Mouse (Mus musculus): Measurements from ENCODE around the gene Fyn. TPM values are rescaled to one million over a fixed set of nuclear protein-coding genes. Genes with fewer than 3 reads are reported as not detected.

Gene Fyn
- polyA plus RNA-seq, 1 experiment = 20.6 TPM

DNA sequence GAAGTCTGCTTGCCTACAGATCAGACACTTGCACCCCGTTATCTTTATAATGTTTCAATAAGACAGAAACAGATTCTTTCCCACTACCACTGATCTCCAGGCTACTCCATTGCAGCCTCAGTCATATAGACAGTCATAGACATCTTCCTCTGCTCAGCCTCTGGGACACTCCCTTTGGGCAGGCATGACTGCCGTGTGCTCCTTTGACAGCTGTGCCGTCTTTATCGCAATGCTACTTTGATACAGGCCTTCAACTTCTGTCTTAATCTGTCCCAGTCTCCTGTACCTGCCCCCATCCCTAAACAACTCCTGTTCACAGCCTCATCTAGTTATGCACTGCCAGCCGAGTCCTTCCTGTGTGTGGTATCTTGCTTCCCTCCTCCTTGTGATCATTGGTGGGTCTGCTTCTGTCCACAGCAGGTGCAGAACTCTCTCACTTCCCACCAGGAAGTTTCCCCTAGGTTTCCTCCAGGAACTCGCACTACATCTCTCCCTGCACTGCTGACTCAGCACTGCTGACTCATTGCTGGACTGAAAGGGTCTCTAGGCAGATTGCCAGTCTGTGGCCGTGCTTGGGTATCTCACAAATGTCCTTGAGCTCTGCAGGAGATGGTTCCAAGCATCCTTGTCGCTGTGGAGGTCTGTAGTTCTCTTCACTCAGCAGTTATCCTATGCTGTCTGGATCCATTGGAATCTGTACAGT is 43.4 kb downstream of the Fyn start:
- no peak for DNase-seq (ENCODE audit: low spot score)

DNA sequence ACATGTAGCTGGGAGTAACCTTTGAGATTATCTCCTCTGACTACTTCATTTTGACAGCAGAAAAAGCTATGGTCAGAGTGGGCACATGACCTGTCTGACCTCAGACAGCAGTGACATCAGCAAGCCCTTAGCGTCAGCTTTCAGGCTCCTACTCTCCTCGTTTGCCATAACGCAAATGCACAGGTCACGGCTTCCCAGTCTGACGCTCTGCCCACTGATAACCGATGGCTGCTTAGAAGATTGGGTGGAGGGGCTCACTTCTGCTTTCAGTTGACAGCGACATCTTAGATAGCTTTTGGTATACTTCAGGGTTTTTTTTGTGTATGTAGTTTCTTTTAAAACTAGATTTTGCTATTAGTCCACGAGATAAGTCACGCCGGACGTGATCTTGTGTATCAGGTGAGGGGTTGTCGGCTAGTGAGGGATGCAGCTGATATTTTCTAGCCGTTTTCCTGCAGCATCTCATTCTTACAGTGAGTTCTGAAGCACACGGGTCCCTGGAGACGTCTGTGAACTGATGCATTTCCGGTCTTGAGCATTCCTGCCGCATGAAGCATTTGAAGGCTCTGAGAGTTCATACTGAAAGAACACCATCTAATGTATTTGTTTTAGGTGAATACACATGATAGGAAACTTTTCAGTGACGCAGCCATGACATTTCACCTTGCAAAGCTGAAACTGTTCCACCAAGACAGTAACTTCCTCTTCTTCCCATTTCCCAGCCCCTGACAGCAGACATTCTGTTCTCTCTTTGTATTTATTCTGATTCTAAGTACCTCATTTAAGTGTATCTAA is 44.4 kb downstream of the Fyn start:
- no peak for DNase-seq (ENCODE audit: low spot score)

DNA sequence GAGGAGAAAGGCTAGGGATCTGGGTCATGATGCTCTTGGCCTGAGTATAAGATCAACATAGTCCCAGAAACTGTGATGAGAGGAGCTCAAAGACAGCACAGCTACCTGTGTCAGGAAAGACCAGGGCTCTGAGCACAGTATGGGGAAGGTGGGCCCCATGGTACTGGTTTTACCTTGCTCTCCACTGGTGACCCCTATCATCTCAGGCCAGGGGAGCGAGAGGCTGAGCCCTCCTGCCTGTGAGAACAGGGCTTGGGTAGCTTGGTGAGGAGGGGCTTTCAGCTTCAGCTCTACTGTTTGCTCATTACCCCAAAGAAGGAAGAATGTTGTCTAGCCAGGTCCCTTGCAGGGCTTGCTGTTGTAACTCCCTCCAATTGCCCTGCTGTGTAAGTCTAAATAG is 45.4 kb downstream of the Fyn start:
- no peak for DNase-seq (ENCODE audit: low spot score)

DNA sequence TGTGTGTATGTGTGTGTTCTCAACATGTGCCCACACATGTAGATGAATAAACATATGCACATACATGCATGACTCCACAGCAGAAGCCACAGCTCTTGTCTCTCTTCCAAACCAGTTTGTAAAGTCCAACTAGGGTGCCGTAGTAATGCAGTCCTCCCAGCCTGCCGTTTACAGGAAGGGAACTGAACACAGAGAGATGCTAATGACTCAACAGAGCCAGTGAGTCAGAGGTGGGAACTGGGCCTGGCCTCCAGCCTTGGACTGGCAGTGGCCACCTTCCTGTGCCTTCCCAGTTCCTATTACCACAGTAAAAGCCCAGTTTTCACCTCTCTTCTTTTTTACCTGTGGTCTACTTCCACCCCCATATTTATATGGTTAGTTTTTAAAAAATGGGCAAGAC is 46.9 kb downstream of the Fyn start:
- no peak for DNase-seq (ENCODE audit: low spot score)

DNA sequence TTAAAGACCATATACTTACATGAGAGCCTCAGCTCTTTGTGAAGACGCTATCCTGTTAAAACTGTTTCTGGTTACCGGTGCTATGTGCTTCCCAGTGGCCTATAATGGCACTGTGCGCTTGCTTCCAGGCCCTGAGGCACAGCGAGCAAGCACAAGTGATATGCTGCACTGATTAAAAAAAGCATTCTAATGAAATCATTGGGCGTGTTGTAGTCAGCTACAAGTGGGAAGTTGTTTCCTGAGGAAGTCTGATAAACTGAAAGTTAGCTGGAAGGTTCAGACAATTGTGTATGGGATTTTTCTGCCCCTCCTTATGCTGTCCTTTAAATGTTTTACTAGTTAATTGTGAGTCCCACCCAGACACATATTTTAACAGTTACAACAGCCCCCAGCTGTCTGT is 49.0 kb downstream of the Fyn start:
- DNase-seq (ENCODE audit: low spot score) = no peak

DNA sequence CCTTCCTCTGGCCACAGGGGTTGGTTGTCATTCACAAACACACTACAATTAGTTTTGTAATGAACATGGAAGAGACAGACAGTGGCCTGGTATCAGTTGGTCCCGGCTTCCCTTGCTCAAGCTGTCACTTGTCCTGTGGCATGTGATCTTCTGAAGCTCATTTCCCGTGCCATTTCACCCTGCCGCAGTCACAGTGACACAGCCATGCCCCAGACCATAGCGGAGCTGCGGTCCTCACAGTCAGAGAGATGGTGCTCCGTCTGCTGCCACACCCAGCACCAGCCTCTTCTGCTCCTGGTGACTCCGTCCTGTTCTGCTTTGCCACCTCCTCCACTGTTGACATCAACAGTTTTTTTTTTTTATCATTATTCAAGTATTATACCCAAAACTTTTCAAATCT is 49.7 kb downstream of the Fyn start:
- no peak for DNase-seq (ENCODE audit: low spot score)

DNA sequence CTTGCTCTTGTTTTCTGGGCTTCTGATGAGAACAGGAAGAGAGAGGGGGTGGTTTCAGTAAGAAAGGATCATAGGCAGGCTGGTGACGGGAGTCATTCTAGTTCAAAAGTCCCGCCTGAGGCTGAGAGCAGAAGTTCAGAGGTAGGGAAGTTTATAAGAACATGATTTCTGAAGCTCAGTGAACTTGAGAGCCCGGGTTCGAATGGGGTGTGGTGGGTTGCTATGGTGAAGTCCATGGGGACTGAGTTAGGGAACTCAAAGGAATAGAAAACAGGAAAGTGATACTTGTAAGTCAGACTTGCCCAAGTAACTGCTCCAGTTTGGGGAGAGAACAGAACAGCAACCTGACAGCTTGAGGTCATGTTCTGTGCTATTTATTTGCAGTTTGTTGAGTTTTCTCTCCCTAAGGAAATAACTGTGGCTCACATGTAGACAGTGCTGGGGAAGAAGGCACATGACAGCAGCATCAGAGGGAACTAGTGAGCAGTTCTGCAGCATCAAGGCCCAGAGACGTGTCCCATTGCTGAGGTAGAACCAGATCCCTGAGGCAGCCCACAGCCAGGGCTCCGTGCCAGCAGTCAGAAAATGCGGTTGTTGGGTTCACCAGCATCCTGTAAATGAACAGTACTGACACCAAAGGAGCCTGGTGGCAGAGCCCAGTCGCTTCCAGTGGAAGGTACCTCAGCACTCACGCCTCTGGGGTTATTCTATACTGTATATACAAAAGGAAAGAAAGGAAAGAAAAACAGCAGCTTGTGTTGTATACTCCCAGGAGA is 52.4 kb downstream of the Fyn start:
- no peak for DNase-seq (ENCODE audit: low spot score)

DNA sequence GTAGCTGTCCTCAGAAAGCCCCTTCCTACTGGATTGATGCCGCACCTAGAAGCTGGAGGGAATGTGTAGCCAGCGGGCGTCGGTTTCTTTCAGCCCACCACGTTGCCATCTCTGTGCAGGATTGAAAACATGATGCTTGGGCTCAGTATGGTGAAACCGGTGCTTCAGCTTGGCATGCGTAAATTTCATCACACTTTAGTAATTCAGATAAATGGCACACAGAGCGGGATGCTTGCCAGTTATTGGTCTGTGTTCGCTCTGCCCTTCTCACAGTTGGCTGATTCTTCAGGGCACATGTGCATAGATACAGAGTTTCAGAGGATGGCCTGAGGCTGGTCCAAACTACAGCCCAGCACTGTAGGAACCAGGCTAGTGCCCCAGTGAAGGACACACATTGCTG is 53.1 kb downstream of the Fyn start:
- DNase-seq (ENCODE audit: low spot score) = no peak

DNA sequence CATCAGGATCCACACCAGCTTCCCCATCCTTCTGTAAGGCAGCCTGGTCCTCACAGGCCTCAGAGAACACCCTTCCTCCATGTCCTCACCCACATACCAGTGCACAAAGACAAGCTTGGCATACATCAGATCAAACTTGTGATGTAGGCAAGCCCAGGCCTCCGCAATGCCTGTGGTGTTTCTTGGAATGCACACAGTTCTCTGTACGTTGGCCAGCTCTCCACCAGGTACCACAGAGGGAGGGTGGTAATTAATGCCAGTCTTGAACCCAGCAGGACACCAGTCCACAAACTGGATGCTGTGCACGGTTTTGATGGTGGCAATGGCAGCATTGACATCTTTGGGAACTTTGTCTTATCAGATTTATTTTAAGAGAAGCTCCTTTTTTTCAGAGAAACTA is 56.0 kb downstream of the Fyn start:
- no peak for DNase-seq (ENCODE audit: low spot score)

DNA sequence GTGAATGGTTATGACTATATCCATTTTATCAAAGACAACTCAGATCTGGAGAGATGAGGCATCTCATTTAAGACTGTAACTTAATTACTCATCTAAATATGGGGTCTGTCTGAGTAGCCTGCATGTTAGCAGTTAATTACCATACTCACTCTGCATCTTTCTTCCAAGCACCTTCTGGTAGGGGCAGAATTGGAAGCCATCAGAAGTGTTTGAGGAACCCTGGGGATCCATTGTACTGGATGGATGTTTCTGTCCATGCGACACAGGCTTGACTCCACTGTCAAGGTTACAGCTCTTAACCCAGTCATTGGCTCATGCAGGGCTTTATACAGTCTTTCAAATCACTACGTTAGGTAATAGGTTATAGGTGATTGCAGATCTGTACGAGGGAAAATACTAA is 57.4 kb downstream of the Fyn start:
- no peak for DNase-seq (ENCODE audit: low spot score)

DNA sequence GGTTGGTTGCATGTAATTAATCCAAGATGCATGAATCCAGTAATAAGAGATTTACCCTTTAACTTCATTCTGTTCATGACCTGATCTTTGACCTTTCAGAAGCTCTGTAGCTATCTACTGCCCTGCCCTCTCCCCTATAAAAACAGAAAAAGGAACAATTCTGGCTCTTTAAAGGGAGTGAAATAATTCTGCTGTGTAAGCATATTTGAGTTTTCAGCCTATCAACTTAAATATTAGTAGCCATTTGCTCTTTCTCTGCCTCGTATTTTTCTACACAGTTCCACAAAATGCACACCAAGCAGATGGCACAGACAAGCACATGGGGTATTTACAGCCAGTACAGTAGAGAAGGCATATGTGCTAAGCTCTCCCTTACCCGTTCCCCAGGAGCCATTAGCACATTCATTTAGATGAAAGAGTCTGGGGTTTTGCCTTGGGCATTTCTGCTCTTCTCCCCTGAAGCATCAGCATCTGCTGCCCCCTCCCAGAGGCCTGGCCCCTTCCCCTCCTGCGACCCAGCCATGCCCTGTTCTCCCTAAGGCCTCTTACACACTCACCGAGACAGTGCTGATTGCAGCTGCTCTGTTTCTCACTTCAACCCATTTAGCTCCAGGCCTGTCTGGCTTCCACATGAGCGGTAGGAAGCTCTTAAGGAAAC is 58.3 kb downstream of the Fyn start:
- no peak for DNase-seq (ENCODE audit: low spot score)

DNA sequence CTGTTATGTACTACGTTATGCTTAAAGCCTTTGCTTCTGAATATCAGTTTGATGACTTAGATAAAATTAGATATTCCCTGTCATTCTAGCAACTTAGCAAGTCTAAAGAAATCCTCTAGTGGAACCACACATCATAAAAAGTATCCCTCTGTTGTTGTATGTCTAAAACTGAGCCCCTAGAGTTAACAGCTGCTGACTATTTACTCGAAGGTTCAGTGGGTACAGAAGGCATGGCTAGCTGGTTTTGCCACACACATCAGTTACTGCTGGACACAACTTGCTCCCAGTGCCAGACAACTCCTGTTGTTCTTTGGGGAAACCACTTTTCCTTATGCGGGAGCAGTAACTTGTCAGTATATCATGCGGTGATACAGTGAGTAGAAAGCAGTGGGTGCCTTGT is 61.0 kb downstream of the Fyn start:
- no peak for DNase-seq (ENCODE audit: low spot score)

DNA sequence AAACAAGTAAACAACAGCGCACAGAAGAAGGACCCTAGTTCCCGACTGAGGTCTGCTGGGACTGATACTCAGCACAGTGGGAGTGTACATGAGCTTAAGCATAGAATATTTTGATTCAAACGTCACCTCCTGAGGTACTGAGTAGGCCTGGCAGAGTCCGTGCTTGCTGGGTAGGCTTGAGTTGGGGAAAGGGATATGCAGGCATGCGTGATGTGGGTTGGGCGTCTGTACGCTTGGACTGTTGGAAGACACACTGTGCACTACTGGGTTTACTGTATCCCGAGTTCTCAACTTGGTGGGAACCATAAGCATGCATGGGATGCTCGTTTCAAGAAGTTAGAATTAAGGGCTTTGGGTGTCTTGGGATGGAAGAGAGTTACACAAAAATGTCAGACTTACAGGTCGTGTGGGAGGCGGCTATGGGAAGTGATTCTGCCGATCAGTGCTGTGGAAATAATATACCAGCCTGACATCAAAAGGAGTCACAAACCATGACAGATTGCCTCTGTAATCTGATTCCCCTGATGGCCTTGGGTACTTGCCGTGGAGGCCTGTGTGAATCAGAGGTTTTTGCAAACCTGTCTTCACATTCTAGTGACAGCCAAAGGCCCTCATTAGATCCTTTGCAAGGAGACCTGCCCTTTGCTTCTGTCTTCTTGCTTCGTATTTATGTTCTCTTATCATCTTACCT is 61.6 kb downstream of the Fyn start:
- DNase-seq (ENCODE audit: low spot score) = no peak

DNA sequence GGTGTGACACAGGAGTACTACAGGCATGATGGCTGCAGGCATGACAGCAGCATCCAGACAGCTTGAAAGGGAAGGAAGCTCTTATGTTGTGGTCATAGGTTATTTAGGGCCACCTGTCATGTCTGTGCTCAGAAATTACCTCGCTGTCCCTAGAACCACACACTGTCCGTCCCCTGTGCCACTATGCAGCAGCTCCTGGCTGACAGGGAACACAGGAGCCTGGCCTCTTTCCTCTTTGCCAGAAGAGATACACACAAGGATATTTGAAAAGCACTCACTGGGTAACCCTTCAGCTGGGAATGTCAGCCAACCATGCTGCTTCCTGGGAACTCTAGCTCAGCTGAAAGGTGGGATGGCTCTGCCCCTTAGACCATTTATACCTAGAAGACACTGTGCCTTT is 62.6 kb downstream of the Fyn start:
- no peak for DNase-seq (ENCODE audit: low spot score)

DNA sequence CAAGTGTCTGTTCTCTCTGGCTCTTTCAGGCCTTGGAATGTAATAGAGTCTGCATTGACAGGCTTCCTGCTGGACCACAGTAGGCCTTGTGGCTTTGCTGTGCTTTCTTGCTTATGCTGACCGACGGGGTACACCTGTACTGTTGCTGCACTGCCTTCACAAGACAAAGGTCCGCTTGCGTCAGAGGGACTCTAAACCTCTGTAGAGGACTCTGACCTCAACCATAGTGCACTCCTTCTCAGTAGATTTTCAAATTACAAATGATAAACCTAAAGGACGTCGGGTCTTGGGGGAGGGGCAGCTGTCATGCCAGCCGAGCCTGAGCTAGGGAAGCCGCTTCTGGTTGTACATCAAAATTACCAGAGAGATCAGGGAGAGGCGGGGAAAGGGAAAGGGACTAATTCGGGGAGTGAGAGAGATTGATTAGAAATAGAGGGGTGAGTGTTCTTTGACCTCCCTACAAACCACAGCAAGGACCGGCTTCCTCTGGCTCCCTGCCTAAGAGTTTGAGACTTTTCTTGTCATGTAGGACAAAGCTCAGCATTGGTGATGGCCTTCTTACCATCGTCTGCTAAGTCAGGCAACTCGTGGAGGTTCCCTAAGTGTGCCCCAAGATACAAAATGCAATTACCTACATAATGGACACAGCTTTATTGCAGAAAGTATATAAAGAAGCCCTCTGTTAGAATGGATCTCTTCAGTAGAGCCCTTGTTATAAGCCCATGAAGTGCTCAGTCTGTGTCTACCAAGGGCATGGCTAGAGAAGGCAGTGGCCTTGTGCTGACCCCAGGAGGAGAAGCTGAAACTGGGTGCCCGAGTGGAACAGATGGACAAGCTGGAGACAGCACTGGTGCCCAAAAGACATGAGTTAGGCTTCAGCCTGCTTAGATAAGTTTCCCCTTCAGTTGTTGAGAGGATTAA is 64.3 kb downstream of the Fyn start:
- no peak for DNase-seq (ENCODE audit: low spot score)

DNA sequence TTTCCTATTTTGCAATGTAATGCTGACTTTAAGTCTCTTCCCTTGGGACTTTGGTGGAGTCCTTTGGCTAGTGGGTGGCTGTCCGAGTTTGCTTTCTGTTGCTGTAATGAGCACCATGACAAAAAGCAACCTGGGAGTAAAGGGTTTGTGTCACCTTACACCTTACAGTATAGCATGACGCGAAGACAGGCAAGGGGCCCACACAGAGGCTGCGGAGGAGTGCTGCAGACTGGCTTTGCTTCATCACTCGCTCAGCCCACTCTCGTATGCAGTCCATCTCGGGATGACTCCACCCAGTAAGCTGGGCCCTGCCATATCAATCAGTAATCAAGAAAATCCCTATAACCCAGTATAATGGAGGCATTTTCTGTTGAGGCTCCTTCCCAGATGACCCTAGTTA is 65.2 kb downstream of the Fyn start:
- DNase-seq (ENCODE audit: low spot score) = no peak

DNA sequence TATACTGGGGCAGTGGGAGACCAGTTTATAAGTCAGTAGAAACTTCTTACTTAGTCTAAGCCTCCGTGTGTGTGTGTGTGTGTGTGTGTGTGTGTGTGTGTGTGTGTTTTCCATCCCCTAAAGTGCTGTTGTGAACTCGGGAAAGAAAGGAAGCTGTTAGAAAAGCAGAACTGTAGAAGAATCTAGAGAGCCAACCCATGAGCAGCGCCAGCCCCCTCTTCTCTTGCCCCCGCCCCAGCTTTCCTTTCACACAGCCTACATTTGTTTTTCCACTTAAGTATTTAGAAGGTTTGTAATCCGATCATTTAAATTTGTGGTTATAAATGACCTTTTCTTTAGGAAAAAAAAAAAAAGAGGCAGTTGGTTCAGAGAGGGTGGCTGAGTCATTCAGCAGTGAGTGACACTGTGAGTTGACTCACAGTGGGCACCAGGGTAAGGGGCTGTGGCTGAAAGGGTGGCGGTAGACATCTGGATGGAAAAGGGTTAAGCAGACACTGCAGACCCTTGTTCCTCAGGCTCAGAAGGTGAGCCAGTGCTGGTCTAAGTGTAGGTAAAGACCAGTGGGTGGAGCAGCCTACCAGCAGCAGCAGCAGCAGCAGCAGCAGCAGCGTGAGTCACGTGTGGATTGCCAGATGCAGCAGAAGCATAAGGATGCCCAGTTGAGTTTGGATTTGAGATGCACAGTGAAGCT is 66.2 kb downstream of the Fyn start:
- no peak for DNase-seq (ENCODE audit: low spot score)

DNA sequence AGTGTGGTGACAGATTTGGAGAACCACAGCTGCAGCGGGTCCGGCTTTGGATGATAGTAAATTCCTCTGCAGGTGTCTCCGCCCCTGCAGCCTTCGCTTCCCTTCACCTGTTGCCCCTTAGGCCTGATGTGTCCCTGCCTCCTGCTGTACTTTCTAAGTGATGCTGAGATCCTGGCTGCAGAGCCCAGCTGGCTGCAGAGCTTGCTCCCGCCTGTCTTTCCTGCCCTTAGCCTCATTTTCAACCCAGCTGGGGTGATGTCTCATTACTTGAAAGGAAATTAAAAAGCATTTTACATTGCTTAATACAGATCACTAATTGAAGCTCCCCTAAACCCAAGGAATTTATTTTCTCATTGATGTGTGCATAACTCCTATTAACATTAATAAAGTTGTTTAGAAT is 70.2 kb downstream of the Fyn start:
- DNase-seq (ENCODE audit: low spot score) = no peak

DNA sequence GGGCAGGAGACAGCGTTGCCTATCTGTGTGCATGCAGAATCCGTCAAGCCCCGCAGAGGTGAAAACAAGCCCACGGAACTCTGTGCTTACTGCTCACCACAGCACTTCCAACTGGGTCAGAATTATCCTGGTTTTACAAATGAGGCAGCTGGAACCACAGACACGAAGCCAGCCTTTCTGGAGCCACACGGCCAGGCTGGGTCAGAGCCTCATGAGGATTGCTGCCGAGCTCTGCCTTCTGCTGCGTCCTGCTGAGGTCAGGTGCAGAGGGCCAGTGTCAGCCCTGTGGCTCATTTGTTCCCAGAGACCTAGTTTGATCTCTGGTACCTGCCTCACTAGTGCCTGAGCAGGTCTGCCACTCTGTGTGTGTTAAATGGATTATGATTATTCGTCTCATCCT is 71.9 kb downstream of the Fyn start:
- DNase-seq (ENCODE audit: low spot score) = no peak

DNA sequence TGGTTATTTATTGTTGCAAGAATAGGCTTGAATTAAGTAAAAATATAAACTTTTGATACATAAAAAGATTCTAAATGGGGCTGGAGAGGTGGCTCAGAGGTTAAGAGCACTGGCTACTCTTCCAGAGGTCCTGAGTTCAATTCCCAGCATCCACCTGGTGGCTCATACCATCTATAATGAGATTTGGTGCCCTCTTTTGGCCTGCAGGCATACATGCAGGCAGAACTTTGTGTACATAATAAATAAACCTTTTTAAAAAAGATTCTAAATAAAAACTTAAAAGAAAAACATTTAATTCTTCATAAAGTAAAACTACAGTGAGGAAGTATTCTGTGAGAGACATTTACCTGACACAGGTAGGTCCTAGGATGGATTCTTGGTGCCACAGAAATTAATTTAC is 73.0 kb downstream of the Fyn start:
- no peak for DNase-seq (ENCODE audit: low spot score)
